Mouse (Mus musculus): ENCODE measurements at regions not wholly inside any gene's neighbourhood (a gene's known extent, or its start where the extent isn't known, plus 50 kb on each side); places are given as distances from the start of the nearest gene placed in this dataset.

GRCm38 (mm10) chr19:15108441-15109026 is 510.7 kb upstream of the Tle4 start:
- Histone ChIP-seq H3K27ac (no peak overlapping the region), H3K4me3 (no peak overlapping the region), H3K27me3 (no peaks in the 10 kb centered on the region), H3K36me3 (no peaks in the 10 kb centered on the region), H3K4me1 (replicated peaks) (no peaks in the 10 kb centered on the region), H3K9me3 (replicated peaks) (no peaks in the 10 kb centered on the region), H3K4me2 (no peak overlapping the region), H3K9ac (no peak overlapping the region)
- 75% methylated on average over 4 of the region's 4 CpGs for WGBS
- ATAC-seq (replicated peaks; ENCODE audit: insufficient number of reproducible peaks, insufficient read depth, low FRiP score, low read depth): no peak

- Histone ChIP-seq H3K36me3 (no peaks in the 10 kb centered on the region), H3K27me3 (no peaks in the 10 kb centered on the region), H3K27ac (no peak overlapping the region), H3K4me1 (replicated peaks) (no peaks in the 10 kb centered on the region), H3K9me3 (replicated peaks) (no peaks in the 10 kb centered on the region), H3K4me2 (no peak overlapping the region), H3K9ac (no peak overlapping the region), H3K4me3 (no peak overlapping the region)
- ATAC-seq (replicated peaks; ENCODE audit: insufficient number of reproducible peaks, insufficient read depth, low FRiP score, low read depth): no peak
- WGBS: 77% methylated on average over 1 of the region's 1 CpGs
Observed at GRCm38 (mm10) chr19:15095054-15095453, 497.2 kb upstream of the Tle4 start.

GRCm38 (mm10) chr19:15093534-15093933 is 495.7 kb upstream of the Tle4 start:
- no peaks in the 10 kb centered on the region for H3K9me3 ChIP-seq (replicated peaks)
- H3K27ac ChIP-seq: no peak overlapping the region
- no peak overlapping the region for H3K4me2 ChIP-seq
- H3K9ac ChIP-seq: no peak overlapping the region
- H3K36me3 ChIP-seq: no peaks in the 10 kb centered on the region
- ATAC-seq (replicated peaks; ENCODE audit: insufficient number of reproducible peaks, insufficient read depth, low FRiP score, low read depth): no peak
- no peaks in the 10 kb centered on the region for H3K4me1 ChIP-seq (replicated peaks)
- H3K27me3 ChIP-seq: no peaks in the 10 kb centered on the region
- WGBS: 64% methylated on average over 3 of the region's 3 CpGs
- no peak overlapping the region for H3K4me3 ChIP-seq

- Histone ChIP-seq H3K4me2 (no peak overlapping the region), H3K9ac (no peak overlapping the region), H3K4me3 (no peak overlapping the region), H3K27me3 (no peaks in the 10 kb centered on the region), H3K9me3 (replicated peaks) (no peaks in the 10 kb centered on the region), H3K4me1 (replicated peaks) (no peaks in the 10 kb centered on the region), H3K27ac (no peak overlapping the region), H3K36me3 (no peaks in the 10 kb centered on the region)
- 80% methylated on average over 4 of the region's 4 CpGs for whole genome bisulfite sequencing
- ATAC-seq (replicated peaks; ENCODE audit: insufficient number of reproducible peaks, insufficient read depth, low FRiP score, low read depth): no peak
Observed at GRCm38 (mm10) chr19:15080638-15081037, 482.8 kb upstream of the Tle4 start.

GRCm38 (mm10) chr19:15057801-15058200 is 459.9 kb upstream of the Tle4 start:
- no peak overlapping the region for H3K27ac ChIP-seq
- H3K4me2 ChIP-seq: no peak overlapping the region
- H3K9ac ChIP-seq: no peak overlapping the region
- WGBS: 76% methylated on average over 3 of the region's 3 CpGs
- H3K4me1 ChIP-seq (replicated peaks): no peaks in the 10 kb centered on the region
- H3K27me3 ChIP-seq: no peaks in the 10 kb centered on the region
- H3K9me3 ChIP-seq (replicated peaks): no peaks in the 10 kb centered on the region
- ATAC-seq (replicated peaks; ENCODE audit: insufficient number of reproducible peaks, insufficient read depth, low FRiP score, low read depth): no peak
- no peaks in the 10 kb centered on the region for H3K36me3 ChIP-seq
- H3K4me3 ChIP-seq: no peak overlapping the region

- no peaks in the 10 kb centered on the region for H3K27me3 ChIP-seq
- no peak overlapping the region for H3K4me3 ChIP-seq
- no peak overlapping the region for H3K4me2 ChIP-seq
- H3K36me3 ChIP-seq: no peaks in the 10 kb centered on the region
- no peak for ATAC-seq (replicated peaks; ENCODE audit: insufficient number of reproducible peaks, insufficient read depth, low FRiP score, low read depth)
- no peaks in the 10 kb centered on the region for H3K4me1 ChIP-seq (replicated peaks)
- H3K9me3 ChIP-seq (replicated peaks): no peaks in the 10 kb centered on the region
- WGBS: 59% methylated on average over 3 of the region's 3 CpGs
- H3K27ac ChIP-seq: no peak overlapping the region
- H3K9ac ChIP-seq: no peak overlapping the region
Observed at GRCm38 (mm10) chr19:15053582-15054141, 455.8 kb upstream of the Tle4 start.

GRCm38 (mm10) chr19:15052642-15053239 is 454.9 kb upstream of the Tle4 start:
- Histone ChIP-seq H3K9ac (no peak overlapping the region), H3K27ac (no peak overlapping the region), H3K9me3 (replicated peaks) (no peaks in the 10 kb centered on the region), H3K27me3 (no peaks in the 10 kb centered on the region), H3K4me2 (no peak overlapping the region), H3K4me1 (replicated peaks) (peaks cover 5% of the 10 kb centered on the region; the same call in 1 of the 2 replicates), H3K4me3 (no peak overlapping the region), H3K36me3 (no peaks in the 10 kb centered on the region)
- 79% methylated on average over 10 of the region's 10 CpGs for WGBS
- no peak for ATAC-seq (replicated peaks; ENCODE audit: insufficient number of reproducible peaks, insufficient read depth, low FRiP score, low read depth)

- H3K9me3 ChIP-seq (replicated peaks): no peaks in the 10 kb centered on the region
- no peak overlapping the region for H3K27ac ChIP-seq
- H3K27me3 ChIP-seq: no peaks in the 10 kb centered on the region
- H3K4me2 ChIP-seq: no peak overlapping the region
- H3K4me1 ChIP-seq (replicated peaks): peaks cover 5% of the 10 kb centered on the region; the same call in 1 of the 2 replicates
- H3K9ac ChIP-seq: no peak overlapping the region
- 36% methylated on average over 2 of the region's 2 CpGs for WGBS
- H3K36me3 ChIP-seq: no peaks in the 10 kb centered on the region
- ATAC-seq (replicated peaks; ENCODE audit: insufficient number of reproducible peaks, insufficient read depth, low FRiP score, low read depth): no peak
- H3K4me3 ChIP-seq: no peak overlapping the region
Observed at GRCm38 (mm10) chr19:15047896-15048295, 450.0 kb upstream of the Tle4 start.

- Histone ChIP-seq H3K9ac (no peak overlapping the region), H3K9me3 (replicated peaks) (no peaks in the 10 kb centered on the region), H3K36me3 (no peaks in the 10 kb centered on the region), H3K27ac (no peak overlapping the region), H3K27me3 (no peaks in the 10 kb centered on the region), H3K4me3 (no peak overlapping the region), H3K4me1 (replicated peaks) (peaks cover 5% of the 10 kb centered on the region; the same call in 1 of the 2 replicates), H3K4me2 (no peak overlapping the region)
- no peak for ATAC-seq (replicated peaks; ENCODE audit: insufficient number of reproducible peaks, insufficient read depth, low FRiP score, low read depth)
- WGBS: 79% methylated on average over 4 of the region's 4 CpGs
Observed at GRCm38 (mm10) chr19:15047306-15047868, 449.5 kb upstream of the Tle4 start.

- no peak for ATAC-seq (replicated peaks; ENCODE audit: insufficient number of reproducible peaks, insufficient read depth, low FRiP score, low read depth)
Observed at GRCm38 (mm10) chr19:15035554-15035953, 437.7 kb upstream of the Tle4 start.

GRCm38 (mm10) chr19:15033921-15034320 is 436.1 kb upstream of the Tle4 start:
- ATAC-seq (replicated peaks; ENCODE audit: insufficient number of reproducible peaks, insufficient read depth, low FRiP score, low read depth): no peak
- H3K27ac ChIP-seq: no peak overlapping the region
- no peaks in the 10 kb centered on the region for H3K4me1 ChIP-seq (replicated peaks)
- H3K27me3 ChIP-seq: peaks cover 5% of the 10 kb centered on the region
- H3K9me3 ChIP-seq (replicated peaks): no peaks in the 10 kb centered on the region
- H3K9ac ChIP-seq: no peak overlapping the region
- no peak overlapping the region for H3K4me2 ChIP-seq
- no peaks in the 10 kb centered on the region for H3K36me3 ChIP-seq
- no peak overlapping the region for H3K4me3 ChIP-seq
- 74% methylated on average over 8 of the region's 8 CpGs for WGBS

More at GRCm38 (mm10) chr19:15035554-15035953, 437.7 kb upstream of the Tle4 start:
- Histone ChIP-seq H3K9me3 (replicated peaks) (no peaks in the 10 kb centered on the region), H3K4me2 (no peak overlapping the region), H3K36me3 (no peaks in the 10 kb centered on the region), H3K4me3 (no peak overlapping the region), H3K9ac (no peak overlapping the region), H3K27me3 (peaks cover 5% of the 10 kb centered on the region), H3K4me1 (replicated peaks) (no peaks in the 10 kb centered on the region), H3K27ac (no peak overlapping the region)
- 18% methylated on average over 3 of the region's 3 CpGs for WGBS
